Mouse (Mus musculus) left cerebral cortex, adult 18-20 months (tissue): ENCODE data around the gene Fbxo36. TPM values are rescaled to one million over a fixed set of nuclear protein-coding genes. Genes with fewer than 3 reads are reported as not detected.

Experiments
- DNase-seq, 2 experiments: peaks; one replicate each; pipeline ENCODE4 v3.0.0; 2021 to 2022; ENCODE audit warnings: low spot score in 2 of 2, mixed read lengths in 1 of 2
- total RNA-seq, 2 experiments: library from RNA; stranded (reverse); gene quantifications; 2 replicates each; pipeline ENCODE4 v1.2.3; 2021

The Fbxo36 gene
- total RNA-seq, 2 experiments from 2014 or later: 2.2 to 3.9 TPM

- DNase-seq: no peak
Observed at GRCm38 (mm10) chr1:84889330-84890004, 49.8 kb downstream of the Fbxo36 start.

DNA sequence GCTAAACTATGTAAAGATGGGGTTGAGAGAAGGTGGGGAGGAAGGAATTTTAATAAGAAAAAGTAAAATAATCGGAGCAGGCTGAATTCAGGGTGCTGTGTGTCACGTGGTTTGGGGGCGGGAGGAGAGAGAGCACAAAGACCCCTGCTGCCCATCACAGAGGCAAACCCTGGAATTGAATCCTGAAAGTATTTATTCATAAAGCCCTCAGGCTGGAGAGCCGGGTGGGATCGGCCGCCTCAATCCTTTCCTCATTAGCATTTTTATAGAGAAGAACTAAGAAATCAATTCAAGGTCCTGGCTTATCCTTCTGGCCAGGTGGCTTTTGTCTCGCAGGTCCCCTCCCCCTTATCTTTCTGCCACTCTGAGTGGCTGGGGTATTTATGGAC, 50.4 kb downstream of the Fbxo36 start:
- no peak for DNase-seq

GRCm38 (mm10) chr1:84890503-84890902, 50.9 kb downstream of the Fbxo36 start:
- no peak for DNase-seq

DNA sequence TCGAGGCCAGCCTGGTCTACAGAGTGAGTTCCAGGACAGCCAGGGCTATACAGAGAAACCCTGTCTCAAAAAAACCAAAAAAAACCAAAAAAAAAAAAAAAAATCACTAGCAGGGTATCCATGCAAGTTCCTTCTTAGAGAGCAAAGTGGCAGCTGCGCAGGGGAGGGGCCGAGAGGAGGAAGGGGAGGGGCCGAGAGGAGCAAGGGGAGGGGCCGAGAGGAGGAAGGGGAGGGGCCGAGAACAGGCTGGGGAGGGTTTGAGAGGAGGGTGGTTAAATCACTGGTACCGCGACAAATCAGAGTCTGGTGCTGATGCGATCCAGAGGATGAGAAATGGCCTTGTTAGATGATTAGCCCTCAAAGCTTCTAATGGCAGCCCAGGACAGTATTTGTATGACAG, 52.1 kb downstream of the Fbxo36 start:
- DNase-seq: no peak

- no peak for DNase-seq
Observed at GRCm38 (mm10) chr1:84897364-84897763, 57.7 kb downstream of the Fbxo36 start.

GRCm38 (mm10) chr1:84899156-84899555, 59.5 kb downstream of the Fbxo36 start:
- no peak for DNase-seq

DNA sequence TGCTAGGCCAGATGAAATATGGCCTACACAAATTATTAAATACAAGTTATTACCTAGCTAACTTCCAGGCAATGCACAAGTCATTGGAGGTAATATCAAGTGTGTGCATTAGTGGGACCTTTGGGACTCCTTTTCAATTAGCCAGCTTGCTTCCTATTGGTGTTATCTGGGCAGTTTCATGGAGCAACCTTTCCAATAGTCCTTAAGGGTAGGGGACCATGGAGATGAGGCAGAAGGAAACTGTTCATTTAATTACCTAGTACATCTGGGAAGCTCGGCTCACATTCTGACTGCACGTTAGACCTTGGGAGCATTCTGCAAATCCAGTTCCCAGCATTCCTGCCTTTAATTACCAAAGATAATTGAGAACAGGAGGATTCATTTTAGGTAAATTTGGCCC, 64.8 kb downstream of the Fbxo36 start:
- no peak for DNase-seq

GRCm38 (mm10) chr1:84910177-84910804, 70.7 kb downstream of the Fbxo36 start:
- DNase-seq: no peak

DNA sequence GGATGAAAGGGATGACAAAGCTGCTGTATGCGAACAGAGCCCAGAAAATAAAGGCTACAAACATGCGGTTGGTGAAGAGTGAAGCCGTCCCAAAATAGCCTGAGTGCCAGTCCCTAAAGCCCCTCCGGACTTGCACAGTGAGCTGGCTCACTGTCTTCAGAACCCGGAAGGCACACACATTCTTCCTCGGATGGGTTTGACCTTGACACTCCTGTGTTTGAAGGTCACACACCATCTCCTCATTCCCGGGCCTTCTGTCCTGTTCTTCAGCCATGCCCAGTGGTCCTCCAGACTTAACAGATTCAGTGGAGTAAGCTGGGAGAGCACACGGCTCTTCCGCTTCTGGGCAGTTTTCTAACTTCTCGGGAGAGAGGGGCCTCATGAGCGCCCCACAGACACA, 72.9 kb downstream of the Fbxo36 start:
- no peak for DNase-seq

DNA sequence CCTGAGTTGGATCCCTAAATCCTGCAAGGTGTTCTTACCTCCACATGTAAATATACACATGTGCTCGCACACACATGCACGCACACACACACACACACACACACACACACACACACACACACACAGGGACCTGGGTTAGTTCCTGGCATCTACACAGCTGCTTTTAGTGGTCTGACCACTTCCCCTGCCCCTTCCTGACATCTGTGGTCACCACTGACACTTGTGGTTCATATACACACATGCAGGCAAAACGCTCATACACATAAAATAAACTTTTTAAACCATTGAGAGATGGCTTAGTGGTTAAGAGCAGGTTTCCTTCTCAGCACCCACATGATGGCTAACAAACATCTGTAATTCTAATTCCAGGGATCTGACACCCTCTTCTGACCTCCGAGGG, 75.4 kb downstream of the Fbxo36 start:
- DNase-seq: no peak

- no peak for DNase-seq
Observed at GRCm38 (mm10) chr1:84918865-84919264, 79.2 kb downstream of the Fbxo36 start.

GRCm38 (mm10) chr1:84923432-84923831, 83.8 kb downstream of the Fbxo36 start:
- DNase-seq: no peak

- no peak for DNase-seq
Observed at GRCm38 (mm10) chr1:84924134-84924533, 84.5 kb downstream of the Fbxo36 start.

GRCm38 (mm10) chr1:84925599-84925998, 86.0 kb downstream of the Fbxo36 start:
- no peak for DNase-seq

DNA sequence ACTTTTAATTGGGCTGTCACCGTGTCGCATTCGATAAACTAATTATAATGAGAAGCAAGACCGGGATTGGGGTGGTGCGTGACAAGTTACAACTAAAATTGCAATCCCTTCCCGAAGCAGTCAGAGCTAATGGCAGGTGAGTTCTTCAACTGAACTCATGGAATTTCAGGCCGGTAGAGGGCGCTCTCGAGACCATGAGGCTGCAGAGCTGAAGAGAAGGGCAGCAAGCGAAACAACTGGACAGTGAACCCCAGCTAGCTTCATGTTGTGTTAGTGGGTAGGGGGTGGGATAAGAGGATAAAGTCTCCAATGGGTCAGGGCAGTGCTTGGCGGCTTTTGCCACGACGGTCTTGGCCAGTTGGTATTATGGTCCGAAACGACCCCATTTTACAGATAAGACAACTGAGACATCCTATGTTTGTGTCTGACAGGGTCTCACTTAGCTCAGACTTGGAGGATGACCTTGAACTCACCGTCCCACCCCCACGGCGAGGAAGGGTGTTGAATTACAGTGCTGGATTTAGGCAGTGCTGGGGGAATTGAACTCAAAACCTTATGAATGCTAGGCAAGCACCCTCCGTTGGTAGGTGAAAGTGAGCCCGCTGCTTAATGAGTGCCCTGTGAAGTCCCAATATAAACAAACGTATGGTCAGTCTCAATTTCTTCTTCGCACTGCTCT, 94.0 kb downstream of the Fbxo36 start:
- peak; percentile 91 to 94 for DNase-seq

GRCm38 (mm10) chr1:84934151-84934502, 94.5 kb downstream of the Fbxo36 start:
- no peak for DNase-seq

GRCm38 (mm10) chr1:84934503-84935333, 95.1 kb downstream of the Fbxo36 start, which contains the start of gene Slc16a14:
Gene Slc16a14 (minus strand): TSS chr1:84935134.
- DNase-seq: peak; percentile 29 to 58

GRCm38 (mm10) chr1:84935668-84936067, 96.0 kb downstream of the Fbxo36 start:
- DNase-seq: peak; percentile 85 to 93

GRCm38 (mm10) chr1:84936716-84937510, 97.3 kb downstream of the Fbxo36 start:
- DNase-seq: no peak

DNA sequence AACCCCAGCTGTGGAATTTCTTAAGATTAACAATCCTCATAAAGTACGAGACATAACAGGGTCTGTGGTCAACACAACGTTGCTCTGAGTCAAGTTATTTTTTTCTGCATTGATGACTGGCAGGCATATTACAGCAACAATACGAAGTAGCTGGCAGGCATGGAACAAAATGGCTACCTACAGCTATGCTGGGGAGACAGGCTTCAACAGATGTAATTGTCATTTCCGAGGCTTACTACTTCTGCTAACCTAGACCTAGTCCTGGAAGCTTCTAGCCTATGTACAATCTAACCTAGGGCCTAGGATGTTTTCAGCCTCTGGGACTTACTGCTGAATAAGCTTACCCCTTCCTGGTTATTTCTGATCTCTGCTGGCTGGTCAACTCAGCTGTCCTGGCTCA, 99.8 kb downstream of the Fbxo36 start:
- no peak for DNase-seq

DNA sequence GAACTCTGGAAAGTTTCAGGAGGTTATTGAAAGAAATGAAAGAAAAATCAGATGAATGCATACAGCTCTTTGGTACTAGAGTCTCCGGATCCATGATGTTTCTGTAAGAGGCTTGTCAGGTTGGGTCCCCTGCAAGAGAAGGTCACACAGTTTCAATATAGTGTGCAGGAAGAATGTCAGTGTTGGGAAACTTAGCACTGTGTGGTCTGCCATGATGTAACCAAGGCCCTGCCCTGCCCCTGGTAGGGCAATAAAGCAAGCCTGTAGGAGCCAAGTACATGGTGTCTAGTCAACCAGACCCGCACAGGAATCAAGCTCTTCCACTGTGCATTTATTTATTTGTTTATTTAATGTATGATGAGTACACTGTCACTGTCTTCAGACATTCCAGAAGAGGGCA, 100.7 kb downstream of the Fbxo36 start:
- DNase-seq: no peak
